In genomic region chr1:174674586-174674985, GRCm38 (mm10) we compare ENCODE assay signal across 11 mouse cellular contexts.
DNase-seq lines count a peak whose midpoint lies in the region; ATAC-seq lines count a peak whose summit lies in the region.
"Had no signal": no experiment of that assay in that cellular context is flagged by ENCODE, and none has a peak within 500 bp of the region (broad histone marks: within the 10 kb centered on the region; RNA-seq: fewer than 3 reads in every experiment).

No protein-coding gene starts in this region.

- 58% methylated on average over 8 of the region's 8 CpGs for WGBS in forebrain, embryonic 12.5 days
- WGBS in forebrain, embryonic 10.5 days = 60% methylated on average over 8 of the region's 8 CpGs
- 62% methylated on average over 8 of the region's 8 CpGs for WGBS in midbrain, embryonic 11.5 days
- WGBS in midbrain, embryonic 15.5 days = 62% methylated on average over 8 of the region's 8 CpGs
- 38% methylated on average over 8 of the region's 8 CpGs for WGBS in liver, embryonic 16.5 days (ENCODE audit: insufficient replicate concordance)
- WGBS in kidney, embryonic 16.5 days = 67% methylated on average over 8 of the region's 8 CpGs

- H3K9ac ChIP-seq in forebrain, embryonic 12.5 days = no peak overlapping the region
- H3K9ac ChIP-seq in midbrain, embryonic 11.5 days (ENCODE audit: low read length) = no peak overlapping the region
- no peak overlapping the region for H3K9ac ChIP-seq in midbrain, embryonic 15.5 days
- H3K9ac ChIP-seq in liver, embryonic 16.5 days (ENCODE audit: low read depth, low read length) = no peak overlapping the region
- H3K9ac ChIP-seq in kidney, embryonic 16.5 days (replicated peaks; ENCODE audit: low read length) = no peak overlapping the region
- H3K9ac ChIP-seq: heart, embryonic 12.5 days; liver, embryonic 15.5 days; neural tube, embryonic 13.5 days had no signal

- no peaks in the 10 kb centered on the region for H3K27me3 ChIP-seq in forebrain, embryonic 12.5 days
- H3K27me3 ChIP-seq in forebrain, embryonic 10.5 days (ENCODE audit: poor library complexity, severe bottlenecking) = no peaks in the 10 kb centered on the region
- no peaks in the 10 kb centered on the region for H3K27me3 ChIP-seq in midbrain, embryonic 11.5 days (ENCODE audit: control insufficient read depth, insufficient read depth, low read length)
- no peaks in the 10 kb centered on the region for H3K27me3 ChIP-seq in midbrain, embryonic 15.5 days (replicated peaks)
- H3K27me3 ChIP-seq in liver, embryonic 16.5 days (ENCODE audit: control insufficient read depth, insufficient read depth, low read depth, low read length) = no peaks in the 10 kb centered on the region
- H3K27me3 ChIP-seq in kidney, embryonic 16.5 days (ENCODE audit: insufficient read depth, low read length) = no peaks in the 10 kb centered on the region
- H3K27me3 ChIP-seq: heart, embryonic 12.5 days; liver, embryonic 15.5 days; neural tube, embryonic 13.5 days had no signal

- H3K36me3 ChIP-seq in forebrain, embryonic 12.5 days (replicated peaks) = no peaks in the 10 kb centered on the region
- no peaks in the 10 kb centered on the region for H3K36me3 ChIP-seq in forebrain, embryonic 10.5 days (replicated peaks)
- H3K36me3 ChIP-seq in midbrain, embryonic 11.5 days (ENCODE audit: control insufficient read depth, insufficient read depth, low read length) = no peaks in the 10 kb centered on the region
- no peaks in the 10 kb centered on the region for H3K36me3 ChIP-seq in midbrain, embryonic 15.5 days (replicated peaks)
- no peaks in the 10 kb centered on the region for H3K36me3 ChIP-seq in liver, embryonic 16.5 days (ENCODE audit: control insufficient read depth, insufficient read depth)
- no peaks in the 10 kb centered on the region for H3K36me3 ChIP-seq in kidney, embryonic 16.5 days (ENCODE audit: insufficient read depth, low read length)
- H3K36me3 ChIP-seq: heart, embryonic 12.5 days; liver, embryonic 15.5 days; neural tube, embryonic 13.5 days had no signal

- H3K4me3 ChIP-seq in forebrain, embryonic 12.5 days (replicated peaks) = no peak overlapping the region
- H3K4me3 ChIP-seq in forebrain, embryonic 10.5 days = no peak overlapping the region
- no peak overlapping the region for H3K4me3 ChIP-seq in midbrain, embryonic 11.5 days (ENCODE audit: low read depth, low read length)
- H3K4me3 ChIP-seq in midbrain, embryonic 15.5 days = no peak overlapping the region
- H3K4me3 ChIP-seq in liver, embryonic 16.5 days (ENCODE audit: low read depth, low read length) = no peak overlapping the region
- H3K4me3 ChIP-seq in kidney, embryonic 16.5 days (ENCODE audit: low read length) = no peak overlapping the region
- H3K4me3 ChIP-seq: heart, embryonic 12.5 days; liver, embryonic 15.5 days; neural tube, embryonic 13.5 days had no signal

- no peak for DNase-seq in forebrain, embryonic 10.5 days (ENCODE audit: extremely low spot score, low spot score)
- DNase-seq in midbrain, embryonic 11.5 days (ENCODE audit: low spot score, missing footprints) = no peak
- peak; percentile 10 for DNase-seq in adrenal gland, postnatal 10 days
- no peak for DNase-seq in cerebellum, adult 9-11 months

- H3K4me2 ChIP-seq in forebrain, embryonic 12.5 days = no peak overlapping the region
- no peak overlapping the region for H3K4me2 ChIP-seq in midbrain, embryonic 11.5 days
- H3K4me2 ChIP-seq in midbrain, embryonic 15.5 days = no peak overlapping the region
- H3K4me2 ChIP-seq in liver, embryonic 16.5 days (ENCODE audit: low read depth, low read length) = no peak overlapping the region
- H3K4me2 ChIP-seq in kidney, embryonic 16.5 days (replicated peaks; ENCODE audit: low read depth, low read length) = no peak overlapping the region
- H3K4me2 ChIP-seq: heart, embryonic 12.5 days; liver, embryonic 15.5 days; neural tube, embryonic 13.5 days had no signal

- ATAC-seq in forebrain, embryonic 12.5 days (ENCODE audit: low FRiP score) = peak; percentile 57; the same call in 1 of the 2 replicates
- ATAC-seq in midbrain, embryonic 11.5 days (ENCODE audit: low FRiP score) = 0 out of 2 replicates have a peak, but pooled peaks have one; percentile 38
- ATAC-seq in midbrain, embryonic 15.5 days (replicated peaks) = no peak
- 0 out of 2 replicates have a peak, but pooled peaks have one; percentile 19 for ATAC-seq in liver, embryonic 16.5 days (ENCODE audit: low read depth)
- no peak for ATAC-seq in kidney, embryonic 16.5 days (ENCODE audit: low FRiP score, low TSS enrichment)

- H3K27ac ChIP-seq in forebrain, embryonic 12.5 days = no peak overlapping the region
- H3K27ac ChIP-seq in forebrain, embryonic 10.5 days = no peak overlapping the region
- no peak overlapping the region for H3K27ac ChIP-seq in midbrain, embryonic 11.5 days (ENCODE audit: low read depth, low read length)
- no peak overlapping the region for H3K27ac ChIP-seq in midbrain, embryonic 15.5 days
- H3K27ac ChIP-seq in liver, embryonic 16.5 days (ENCODE audit: low read length) = no peak overlapping the region
- H3K27ac ChIP-seq in kidney, embryonic 16.5 days (ENCODE audit: low read length) = no peak overlapping the region
- H3K27ac ChIP-seq: liver, embryonic 15.5 days; neural tube, embryonic 13.5 days had no signal

- H3K4me1 ChIP-seq in forebrain, embryonic 12.5 days = no peaks in the 10 kb centered on the region
- H3K4me1 ChIP-seq in forebrain, embryonic 10.5 days = no peaks in the 10 kb centered on the region
- no peaks in the 10 kb centered on the region for H3K4me1 ChIP-seq in midbrain, embryonic 11.5 days (ENCODE audit: control insufficient read depth, insufficient read depth, low read length)
- H3K4me1 ChIP-seq in midbrain, embryonic 15.5 days = no peaks in the 10 kb centered on the region
- no peaks in the 10 kb centered on the region for H3K4me1 ChIP-seq in liver, embryonic 16.5 days (ENCODE audit: control insufficient read depth, low read depth, low read length)
- no peaks in the 10 kb centered on the region for H3K4me1 ChIP-seq in kidney, embryonic 16.5 days (ENCODE audit: insufficient read depth, low read length)
- H3K4me1 ChIP-seq: heart, embryonic 12.5 days; liver, embryonic 15.5 days had no signal

- H3K9me3 ChIP-seq in forebrain, embryonic 12.5 days = no peaks in the 10 kb centered on the region
- no peaks in the 10 kb centered on the region for H3K9me3 ChIP-seq in forebrain, embryonic 10.5 days
- H3K9me3 ChIP-seq in midbrain, embryonic 11.5 days (ENCODE audit: control insufficient read depth, low read length) = no peaks in the 10 kb centered on the region
- no peaks in the 10 kb centered on the region for H3K9me3 ChIP-seq in midbrain, embryonic 15.5 days
- H3K9me3 ChIP-seq in liver, embryonic 16.5 days (replicated peaks; ENCODE audit: control insufficient read depth, low read length) = no peaks in the 10 kb centered on the region
- H3K9me3 ChIP-seq in kidney, embryonic 16.5 days (ENCODE audit: low read length) = no peaks in the 10 kb centered on the region
- H3K9me3 ChIP-seq: heart, embryonic 12.5 days; liver, embryonic 15.5 days; neural tube, embryonic 13.5 days had no signal

Comparison
In these comparisons a context has a peak if more than half of its experiments do, and no peak if none do; other contexts are left out.
1. ATAC-seq: peak in forebrain, embryonic 12.5 days (single experiment), midbrain, embryonic 11.5 days (single experiment) and liver, embryonic 16.5 days (single experiment); none in midbrain, embryonic 15.5 days (single experiment) and kidney, embryonic 16.5 days (single experiment).